Mouse (Mus musculus) layer of hippocampus, postnatal 14 days (tissue): ENCODE measurements around the gene Plb1. TPM values are rescaled to one million over a fixed set of nuclear protein-coding genes. Genes with fewer than 3 reads are reported as not detected.

Experiments
- DNase-seq, 2 experiments: peaks; one replicate each; pipeline ENCODE4 v3.0.0; 2021 to 2022; ENCODE audit warnings: low spot score in 2 of 2, mixed read lengths in 1 of 2
- long read RNA-seq, 2 experiments: library from polyadenylated mRNA; stranded (forward); transcript quantifications; one replicate each; pipeline ENCODE4 v2.0.0; 2021
- total RNA-seq, 2 experiments: library from RNA; stranded (reverse); gene quantifications; 2 replicates each; pipeline ENCODE4 v1.2.3; 2021

Gene Plb1
- total RNA-seq: under 1 TPM; 0.46 to 0.72 TPM
- long read RNA-seq, experiment 1, partial matches to known transcripts: 0 of 2 reads
- long read RNA-seq, experiment 1, other reads (novel, unspliced or antisense): 2 of 2 reads
- long read RNA-seq, experiment 2, partial matches to known transcripts: 0 of 2 reads
- long read RNA-seq, experiment 2, other reads (novel, unspliced or antisense): 2 of 2 reads

DNA sequence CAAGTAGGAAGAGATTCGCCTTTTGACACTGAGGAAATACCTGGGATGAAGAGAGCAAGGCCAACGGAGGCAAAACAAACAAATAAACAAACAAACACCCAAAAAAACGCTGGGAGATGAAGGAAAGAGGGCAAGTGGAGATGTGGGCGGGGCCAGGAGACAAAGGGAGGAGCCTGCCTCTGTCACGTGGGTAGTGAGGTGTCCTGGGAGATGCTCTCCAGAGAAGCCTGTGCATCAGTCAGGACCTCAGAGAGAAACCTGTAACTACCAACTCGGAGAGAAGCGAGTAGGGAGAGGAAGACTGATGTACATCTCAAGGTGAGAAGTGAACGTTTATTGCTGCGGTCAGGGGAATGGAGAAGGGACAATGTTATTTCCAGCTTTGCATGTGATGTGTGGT lies at the start of gene Plb1:
Gene Plb1 (plus strand): TSS at position 235 of the 400 bp plus-strand sequence.
- no peak for DNase-seq

DNA sequence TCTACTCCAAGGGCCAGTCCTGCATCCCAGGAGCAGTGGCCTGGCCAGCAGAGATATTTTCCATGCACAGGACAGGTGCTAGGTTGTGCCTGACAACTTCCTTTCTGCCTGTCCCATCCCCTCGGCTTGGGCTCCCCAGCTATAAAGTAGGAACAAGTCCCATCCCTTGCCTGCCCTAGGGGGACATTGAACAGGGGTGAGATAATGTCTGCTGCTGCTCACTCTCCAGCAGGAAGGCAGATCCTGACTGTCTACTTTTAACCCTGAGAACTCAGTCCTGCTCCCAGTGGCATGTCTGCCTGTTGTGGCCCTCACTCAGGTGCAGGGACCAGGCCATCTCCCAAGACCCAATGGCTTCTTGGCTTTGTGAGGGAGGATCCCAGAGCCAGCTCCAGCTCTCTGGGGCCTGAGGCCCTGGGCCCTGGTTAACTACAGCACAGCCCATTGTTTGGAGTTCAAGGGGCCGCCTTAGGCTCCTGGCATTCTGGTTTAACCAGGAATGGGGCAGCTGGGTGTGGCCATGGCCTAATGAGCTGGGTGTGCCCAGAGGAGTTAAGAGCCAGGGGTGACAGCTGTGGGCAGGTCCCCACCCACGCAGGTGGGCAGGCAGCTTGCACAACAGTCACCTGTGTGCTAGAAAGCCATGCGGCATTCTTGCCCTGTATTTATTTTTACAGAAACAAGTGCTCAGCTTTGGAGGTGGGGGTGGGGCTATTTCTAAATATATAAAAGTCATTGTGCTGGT lies 49.5 kb upstream of the Plb1 start:
- no peak for DNase-seq

DNA sequence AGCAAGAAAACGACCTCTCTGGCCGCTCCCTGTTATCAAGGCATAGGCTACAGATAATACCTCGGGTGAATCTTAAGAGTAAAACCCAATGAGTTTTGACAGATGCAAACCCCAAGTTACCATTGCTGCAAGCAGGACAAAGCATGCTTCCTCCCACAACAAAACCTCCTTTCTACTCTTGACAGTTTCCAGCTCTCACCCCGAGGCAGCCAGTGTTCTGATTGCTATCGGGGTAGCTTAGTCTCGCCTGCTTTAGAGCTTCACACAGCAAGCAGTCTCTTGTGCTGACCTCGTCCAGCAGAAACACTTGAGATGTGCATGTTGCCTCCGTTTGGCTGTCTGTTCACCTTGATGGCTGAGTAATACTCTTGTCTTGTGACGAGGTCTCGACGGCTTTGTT lies 44.8 kb upstream of the Plb1 start:
- no peak for DNase-seq

DNA sequence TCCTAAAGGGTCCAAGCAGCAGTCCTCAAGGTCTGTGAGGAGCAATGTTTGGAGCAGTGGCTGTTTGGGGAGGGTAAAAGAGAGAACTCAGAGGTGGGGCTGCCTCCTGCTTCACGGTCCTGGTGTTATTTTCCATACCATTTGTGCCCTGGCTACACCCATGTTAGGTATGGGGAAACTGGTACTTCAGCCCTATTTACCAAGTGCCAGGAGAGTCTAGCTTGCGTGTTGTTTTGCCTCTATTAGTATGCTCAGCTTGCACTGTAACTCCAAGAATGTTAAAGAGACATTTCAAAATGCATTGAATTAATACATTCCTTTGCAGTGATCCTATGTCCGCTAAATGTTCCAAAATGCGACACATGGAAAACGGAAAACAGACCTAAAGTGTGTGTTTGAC lies 41.2 kb upstream of the Plb1 start:
- no peak for DNase-seq

DNA sequence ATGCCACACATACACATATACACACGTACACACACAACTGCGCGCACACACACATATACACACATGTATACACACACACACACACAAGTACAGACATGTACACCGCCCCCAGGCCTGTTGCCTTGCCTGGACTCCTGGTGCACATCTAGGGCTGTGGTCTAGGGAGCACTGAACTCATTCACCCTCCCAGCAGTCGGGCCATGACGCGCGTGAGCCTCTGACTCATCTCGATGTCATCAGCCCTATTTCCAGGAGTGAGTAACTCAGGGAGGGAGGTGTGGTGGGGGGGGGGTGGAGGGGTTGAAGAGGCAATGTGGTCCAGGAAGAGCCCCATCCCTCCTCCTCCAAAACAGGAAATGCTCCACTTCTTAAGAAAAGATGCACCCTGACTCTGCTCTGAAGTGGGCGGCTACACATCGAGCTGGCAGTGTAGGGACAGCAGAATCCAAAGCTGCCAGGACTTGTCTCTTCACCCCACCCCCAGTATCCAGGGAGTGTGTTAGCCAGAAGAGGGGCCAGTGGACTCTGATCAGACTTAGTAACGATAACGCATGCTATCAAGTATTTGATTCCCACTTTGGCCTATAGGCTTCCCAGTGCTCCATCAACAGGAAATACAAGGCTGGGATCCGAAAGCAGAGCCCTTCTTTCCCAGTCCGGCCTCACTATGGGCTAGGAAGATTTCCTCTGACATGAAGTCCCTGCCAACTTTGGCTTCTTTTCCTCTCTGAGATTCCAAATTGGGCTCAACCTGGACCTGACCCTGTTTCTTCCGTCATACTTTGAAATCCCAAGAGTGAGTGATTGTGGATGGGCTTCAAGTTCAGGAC lies 40.3 kb upstream of the Plb1 start:
- DNase-seq: no peak

DNA sequence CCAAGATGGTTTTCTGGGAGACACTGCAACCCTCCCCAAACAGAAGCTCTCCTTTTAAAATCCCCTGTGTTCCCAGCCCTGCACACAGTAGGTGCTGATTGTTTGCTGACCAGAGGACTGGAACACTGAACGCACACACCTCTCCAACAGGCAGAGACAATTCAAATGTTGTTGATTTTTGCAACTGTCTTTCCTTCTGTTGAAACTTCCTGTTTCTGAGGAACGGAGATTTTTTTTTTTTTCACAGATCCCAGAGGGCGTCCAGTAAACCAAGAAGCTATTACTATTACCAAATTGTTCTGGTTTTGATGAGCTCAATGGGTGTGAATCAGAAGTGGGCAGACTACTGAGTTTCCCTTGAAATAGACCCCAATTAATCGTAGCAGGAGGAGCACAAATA lies 38.3 kb upstream of the Plb1 start:
- DNase-seq: no peak

DNA sequence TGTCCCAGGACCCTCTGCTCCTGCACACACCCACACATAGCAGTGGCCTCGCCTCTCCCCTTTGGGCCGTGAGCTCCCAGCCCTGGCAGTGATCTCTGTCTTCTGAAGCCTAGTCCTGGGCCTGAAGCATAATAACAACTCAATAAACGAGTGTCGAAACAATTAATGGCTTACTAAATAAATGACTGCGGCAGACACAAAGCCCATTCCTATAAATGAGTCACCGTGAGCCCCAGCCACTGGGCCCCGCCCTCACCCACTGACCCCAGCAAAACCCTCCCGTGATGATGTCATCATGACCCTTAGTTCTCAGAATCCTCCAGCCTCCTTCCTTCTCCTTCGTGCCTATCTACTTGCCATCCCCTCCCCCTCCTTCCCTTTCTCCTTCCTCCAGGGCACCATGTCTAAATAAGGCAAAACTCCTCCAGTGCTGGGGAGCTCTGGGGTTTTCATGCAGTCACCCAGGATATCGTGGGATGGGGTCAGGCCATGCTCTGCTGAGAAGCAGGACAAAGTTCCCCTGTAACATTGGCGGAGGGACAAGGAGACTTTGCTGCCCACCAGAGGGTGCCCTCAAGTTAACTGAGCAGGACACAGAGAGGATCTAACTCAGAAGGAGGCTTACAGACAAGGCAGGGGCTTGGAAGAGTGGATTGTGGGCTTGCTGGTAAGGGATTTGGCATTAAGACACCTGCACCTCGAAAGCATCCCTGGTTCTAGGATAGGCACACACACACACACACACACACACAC lies 36.5 kb upstream of the Plb1 start:
- DNase-seq: no peak

DNA sequence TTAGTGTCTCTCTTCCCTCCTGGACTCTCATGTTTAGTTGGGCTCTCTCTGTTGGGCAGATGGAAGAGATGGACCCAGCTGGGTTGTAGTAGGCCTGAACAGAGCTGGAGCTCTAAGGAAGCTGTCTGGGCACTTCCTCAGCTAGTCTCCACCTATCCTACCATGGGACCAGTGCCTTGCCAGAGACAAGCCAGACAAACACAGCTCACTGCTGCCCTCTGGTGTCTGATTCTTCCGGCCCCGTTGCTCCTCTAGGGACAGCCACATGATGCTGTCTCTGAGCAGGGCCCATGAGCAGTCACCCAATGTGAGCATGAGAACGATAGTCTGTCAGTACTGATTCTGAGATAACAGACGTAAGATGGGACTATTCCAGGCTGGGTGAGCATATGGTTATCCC lies 34.8 kb upstream of the Plb1 start:
- peak; percentile 84 to 92 for DNase-seq

DNA sequence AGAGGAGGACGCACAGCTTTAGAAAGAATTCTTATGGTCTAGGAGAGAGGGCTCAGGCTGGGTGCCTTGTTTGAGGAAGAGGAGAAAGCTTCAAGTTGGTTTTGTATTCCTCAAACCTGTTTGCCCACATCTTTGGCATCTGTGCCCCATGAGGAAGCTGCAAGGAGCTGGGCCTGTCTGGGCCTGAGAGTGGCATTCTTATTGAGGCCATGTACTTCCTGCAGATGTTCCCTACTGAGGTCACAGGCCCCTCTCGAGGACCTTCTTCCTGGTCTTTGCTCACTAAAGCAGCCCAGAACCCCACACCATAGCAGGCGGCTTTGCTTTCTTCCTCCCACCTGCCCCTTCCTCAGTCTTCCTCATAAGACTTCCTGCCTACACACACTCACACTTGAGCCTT lies 33.4 kb upstream of the Plb1 start:
- no peak for DNase-seq

DNA sequence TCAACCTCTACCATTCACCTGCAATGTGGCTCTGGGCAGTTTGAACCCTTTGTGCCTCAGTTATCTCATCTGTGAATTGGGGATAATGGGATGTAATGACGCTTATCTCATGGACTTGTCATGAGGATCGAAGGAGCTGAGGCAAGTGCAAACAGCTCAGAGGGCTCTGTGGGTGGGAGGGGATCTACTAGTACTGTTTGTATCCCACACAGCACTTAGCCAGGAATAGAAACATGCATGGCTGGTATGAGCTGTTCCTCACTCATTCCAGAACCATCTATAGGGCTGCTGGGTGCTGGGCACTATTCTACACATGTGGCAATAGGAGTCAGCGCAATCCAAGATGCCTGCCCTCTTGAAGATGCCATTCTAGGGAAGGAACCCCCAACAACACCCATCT lies 32.9 kb upstream of the Plb1 start:
- no peak for DNase-seq

DNA sequence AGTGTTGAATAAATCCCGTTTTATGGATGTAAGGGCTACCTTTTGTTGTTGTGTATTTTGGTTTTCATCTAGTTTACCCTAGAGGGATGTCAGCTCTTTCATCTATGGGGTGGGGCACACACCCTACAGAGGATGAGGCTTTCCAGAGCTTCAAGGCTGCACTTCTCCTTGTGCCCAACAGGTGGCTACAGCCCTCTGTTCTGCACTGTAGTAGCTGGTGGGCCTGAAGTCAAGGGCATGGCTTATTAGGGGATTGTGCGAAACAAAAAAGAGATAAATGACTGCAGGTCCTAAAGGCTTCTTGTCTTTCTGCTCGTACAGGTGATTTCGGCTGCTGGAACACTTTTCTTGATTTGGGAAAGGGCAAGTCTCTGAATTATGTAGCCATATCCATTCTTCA lies 27.9 kb upstream of the Plb1 start:
- DNase-seq: no peak

DNA sequence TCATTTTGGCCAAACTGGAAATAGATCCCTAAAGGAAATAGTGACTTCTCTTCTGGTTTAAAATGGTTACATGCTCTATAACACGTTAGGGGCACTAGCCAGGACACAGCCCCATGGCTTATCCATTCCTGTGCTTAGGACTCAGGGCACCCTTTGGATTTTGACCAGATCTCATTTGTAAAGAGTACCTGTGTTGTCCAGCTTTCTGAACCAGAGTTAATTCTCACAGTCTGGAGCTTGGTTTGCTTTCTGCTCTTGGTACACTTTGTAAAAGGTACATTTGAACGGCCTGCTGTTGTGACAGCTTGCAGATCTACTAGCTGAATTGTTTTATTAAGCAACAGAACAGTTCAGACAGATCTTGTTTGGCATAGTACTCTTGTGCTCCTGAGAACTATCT lies 25.8 kb upstream of the Plb1 start:
- peak; percentile 32 to 70 for DNase-seq

DNA sequence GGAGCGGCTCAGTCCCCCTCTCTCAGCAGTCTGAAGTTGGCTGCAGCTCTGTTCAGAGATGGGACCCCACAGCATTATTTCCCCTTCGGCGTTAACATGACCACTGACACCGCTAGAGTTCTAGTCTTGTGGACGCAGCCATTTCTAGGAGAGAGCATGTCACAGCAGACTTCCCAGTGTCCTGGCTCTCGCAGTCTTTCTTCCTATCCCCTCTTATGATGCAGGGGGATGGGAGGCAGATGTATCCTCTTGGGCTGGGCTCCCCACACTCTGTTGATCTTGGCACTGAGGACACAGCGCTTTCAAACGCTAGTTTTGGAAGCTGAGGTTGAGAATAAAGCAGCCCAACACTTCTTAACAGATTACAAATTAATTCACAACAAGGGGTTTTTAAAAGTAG lies 24.0 kb upstream of the Plb1 start:
- peak in 1 of 2 experiments; percentile 36 for DNase-seq

- no peak for DNase-seq
Measured at GRCm38 (mm10) chr5:32211011-32211410, 21.5 kb upstream of the Plb1 start.

DNA sequence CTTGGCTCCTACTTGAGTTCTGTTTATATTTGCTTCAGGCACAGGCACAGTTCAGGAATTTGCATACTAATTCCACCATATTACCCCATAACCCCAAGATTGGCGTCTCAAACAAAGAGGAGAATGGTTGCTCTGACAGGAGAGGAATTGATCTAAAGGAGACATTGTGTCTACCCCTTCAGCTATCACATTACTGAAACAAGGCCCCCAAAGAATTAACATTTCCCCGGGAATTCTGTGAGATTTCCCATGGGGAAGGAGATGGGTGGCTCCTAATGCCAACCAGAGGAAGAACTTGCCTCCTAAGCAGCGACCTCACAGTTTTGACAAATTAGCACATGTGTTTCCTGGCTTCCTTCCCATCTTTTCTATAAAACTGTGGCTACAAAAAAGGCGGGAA lies 18.8 kb upstream of the Plb1 start:
- DNase-seq: no peak

GRCm38 (mm10) chr5:32215510-32215909 lies 17.0 kb upstream of the Plb1 start:
- no peak for DNase-seq

DNA sequence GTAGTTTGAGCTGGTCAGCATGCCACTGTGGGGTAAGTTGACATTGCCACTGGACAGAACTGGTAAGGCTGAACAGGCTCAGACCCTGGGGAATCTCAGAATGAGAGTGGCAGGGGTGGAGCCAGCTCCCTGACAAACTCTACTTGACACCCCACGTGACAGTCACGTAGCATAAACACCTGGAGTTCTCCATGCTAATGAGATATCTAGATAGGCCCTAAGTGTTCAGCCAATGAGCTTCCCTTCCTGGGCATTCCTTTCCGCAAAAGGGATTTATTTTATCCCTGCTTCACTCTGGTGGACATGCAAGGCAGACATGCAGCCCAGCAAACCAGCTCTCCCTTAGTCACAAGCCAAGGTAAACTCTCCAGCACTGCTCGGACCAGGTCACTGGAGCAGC lies 16.0 kb upstream of the Plb1 start:
- no peak for DNase-seq

DNA sequence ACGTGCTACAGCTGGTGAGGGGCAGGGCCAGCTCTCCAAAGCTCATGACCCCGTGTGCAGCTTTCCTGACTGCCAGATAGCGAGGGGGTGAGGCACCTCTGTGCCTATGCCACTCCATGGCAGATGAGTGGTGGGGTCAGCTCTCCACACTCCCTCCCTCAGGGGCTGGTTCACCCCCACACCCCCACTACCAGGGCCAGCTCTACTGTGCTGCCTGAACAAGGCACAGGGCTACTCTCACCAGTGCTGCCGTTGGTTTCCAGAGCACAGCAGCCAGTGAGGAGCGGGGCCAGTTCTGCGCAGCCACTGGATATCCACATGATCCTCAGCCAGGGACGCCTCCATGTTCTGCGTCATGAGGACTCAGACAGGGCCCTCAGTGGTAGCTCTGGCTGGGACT lies 15.0 kb upstream of the Plb1 start:
- DNase-seq: no peak

- DNase-seq: no peak
Measured at GRCm38 (mm10) chr5:32230372-32230771, 2.1 kb upstream of the Plb1 start.

DNA sequence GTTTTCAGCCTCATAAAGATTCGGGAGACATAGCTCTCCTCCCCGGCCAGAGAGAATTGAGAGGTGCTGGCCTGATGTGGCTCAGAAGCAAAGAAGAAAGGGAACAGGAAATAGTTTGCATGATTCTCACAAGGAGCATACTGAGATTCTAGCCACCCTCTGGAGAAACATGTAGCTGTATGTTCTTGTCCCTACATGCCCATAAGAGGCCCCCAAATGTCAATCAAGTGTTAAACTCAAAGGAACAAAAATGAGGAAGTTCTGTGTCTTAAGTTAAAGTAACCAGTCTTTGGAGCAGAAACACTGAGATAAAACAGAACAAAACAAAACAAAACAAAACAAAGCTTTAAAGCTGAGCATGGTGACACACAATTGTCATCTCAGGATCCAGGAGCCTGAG lies 6.8 kb downstream of the Plb1 start:
- DNase-seq: no peak

- no peak for DNase-seq
Measured at GRCm38 (mm10) chr5:32240741-32241140, 8.2 kb downstream of the Plb1 start.
